Mouse (Mus musculus): ENCODE data around the gene Ppm1l.

The Ppm1l gene

DNA sequence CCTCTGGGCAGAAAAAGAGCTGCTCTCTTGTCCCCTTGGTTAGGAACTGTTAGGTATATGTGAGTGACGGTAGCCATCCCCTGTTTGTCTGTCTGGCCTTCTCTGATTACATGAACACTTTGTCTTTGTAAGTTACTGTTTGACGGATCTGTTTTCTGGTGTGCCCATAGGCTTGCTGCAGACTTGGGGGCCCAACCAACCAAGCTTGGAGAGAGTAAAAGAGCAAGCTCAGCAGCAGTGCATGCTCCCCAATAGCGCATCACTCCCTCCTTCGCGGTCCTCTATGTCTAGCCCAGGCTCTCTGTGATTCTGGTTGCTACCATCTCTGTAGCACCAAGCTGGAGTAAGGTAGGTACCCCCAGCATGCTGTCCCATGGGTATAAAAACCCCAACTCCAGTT, 291.2 kb downstream of the Ppm1l start:
- no peak for DNase-seq
